In genomic region chr1:162819280-162819679, GRCm38 (mm10) we compare ENCODE assay signal across 36 mouse cellular contexts. TPM values are rescaled to one million over a fixed set of nuclear protein-coding genes. Genes with fewer than 3 reads are reported as not detected.
A peak's percentile ranks its signal among the peaks of the same experiment; 100 is the strongest.
DNase-seq lines count a peak whose midpoint lies in the region; ATAC-seq lines count a peak whose summit lies in the region.
"Had no signal": no experiment of that assay in that cellular context is flagged by ENCODE, and none has a peak within 500 bp of the region (broad histone marks: within the 10 kb centered on the region; RNA-seq: fewer than 3 reads in every experiment).

No protein-coding gene starts in this region.

- DNase-seq in frontal cortex, postnatal 25 days (ENCODE audit: low spot score in 2 of 2), result no peak
- DNase-seq in layer of hippocampus, adult 18-20 months (ENCODE audit: low spot score in 2 of 2), result peak; percentile 15 to 63
- DNase-seq in layer of hippocampus, postnatal 25 days (ENCODE audit: extremely low spot score in 1 of 2, low spot score in 1 of 2), result no peak
- peak; percentile 28 to 44 for DNase-seq in right cerebral cortex, postnatal 10 days (ENCODE audit: low spot score in 2 of 2)
- no peak for DNase-seq in right cerebral cortex, postnatal 4 days
- DNase-seq in ovary, adult 18-20 months (ENCODE audit: low spot score), result no peak
- DNase-seq: adrenal gland, adult 2 months; adrenal gland, postnatal 36 days; cerebellum, adult 2 months; cerebellum, postnatal 25 days; gastrocnemius, postnatal 10 days; heart, postnatal 14 days; kidney, adult 18-20 months; kidney, postnatal 36 days; liver, embryonic 13.5 days; lung, adult 18-20 months; lung, postnatal 4 days; right cerebral cortex, postnatal 25 days; spleen, adult 18-20 months; thymus, adult 18-20 months; thymus, postnatal 25 days had no signal

- H3K4me3 ChIP-seq in kidney, embryonic 15.5 days (replicated peaks), result no peak overlapping the region
- H3K4me3 ChIP-seq: embryonic facial prominence, embryonic 10.5 days; embryonic facial prominence, embryonic 15.5 days; left cerebral cortex, adult 2 months; limb, embryonic 10.5 days; limb, embryonic 15.5 days; liver, embryonic 13.5 days; megakaryocyte, embryonic 14.5 days; midbrain, embryonic 12.5 days; myocyte; neural tube, embryonic 12.5 days had no signal

- 94% methylated on average over 5 of the region's 5 CpGs for WGBS in kidney, embryonic 15.5 days

- no peaks in the 10 kb centered on the region for H3K9me3 ChIP-seq in kidney, embryonic 15.5 days (replicated peaks)
- H3K9me3 ChIP-seq: embryonic facial prominence, embryonic 10.5 days; embryonic facial prominence, embryonic 15.5 days; limb, embryonic 10.5 days; limb, embryonic 15.5 days; liver, embryonic 13.5 days; midbrain, embryonic 12.5 days; neural tube, embryonic 12.5 days had no signal

- H3K27ac ChIP-seq in kidney, embryonic 15.5 days, result no peak overlapping the region
- H3K27ac ChIP-seq: embryonic facial prominence, embryonic 10.5 days; embryonic facial prominence, embryonic 15.5 days; left cerebral cortex, adult 2 months; limb, embryonic 10.5 days; limb, embryonic 15.5 days; liver, embryonic 13.5 days; midbrain, embryonic 12.5 days; neural tube, embryonic 12.5 days had no signal

- H3K4me2 ChIP-seq in kidney, embryonic 15.5 days, result no peak overlapping the region
- H3K4me2 ChIP-seq: embryonic facial prominence, embryonic 15.5 days; limb, embryonic 15.5 days; liver, embryonic 13.5 days; midbrain, embryonic 12.5 days; neural tube, embryonic 12.5 days had no signal

- ATAC-seq in frontal cortex, adult (ENCODE audit: low TSS enrichment), result peak; percentile 85
- no peak for ATAC-seq in kidney, embryonic 15.5 days (replicated peaks; ENCODE audit: low FRiP score)
- ATAC-seq: activated CD4-positive, CD25-positive, alpha-beta regulatory T cell, adult 4 months; forebrain, embryonic 14.5 days; hindbrain, embryonic 16.5 days; lung, postnatal 0 days had no signal

- H3K9ac ChIP-seq in kidney, embryonic 15.5 days, result no peak overlapping the region
- H3K9ac ChIP-seq: embryonic facial prominence, embryonic 15.5 days; limb, embryonic 15.5 days; liver, embryonic 13.5 days; midbrain, embryonic 12.5 days; neural tube, embryonic 12.5 days had no signal

- H3K36me3 ChIP-seq in kidney, embryonic 15.5 days, result no peaks in the 10 kb centered on the region
- H3K36me3 ChIP-seq: embryonic facial prominence, embryonic 10.5 days; embryonic facial prominence, embryonic 15.5 days; limb, embryonic 10.5 days; limb, embryonic 15.5 days; liver, embryonic 13.5 days; midbrain, embryonic 12.5 days; neural tube, embryonic 12.5 days had no signal

- H3K27me3 ChIP-seq in kidney, embryonic 15.5 days, result no peaks in the 10 kb centered on the region
- H3K27me3 ChIP-seq: embryonic facial prominence, embryonic 15.5 days; limb, embryonic 15.5 days; liver, embryonic 13.5 days; megakaryocyte, embryonic 14.5 days; midbrain, embryonic 12.5 days; neural tube, embryonic 12.5 days had no signal

- 0 out of 2 replicates have a peak, but pooled peaks cover 4% of the 10 kb centered on the region for H3K4me1 ChIP-seq in kidney, embryonic 15.5 days
- H3K4me1 ChIP-seq: embryonic facial prominence, embryonic 15.5 days; limb, embryonic 10.5 days; limb, embryonic 15.5 days; megakaryocyte, embryonic 14.5 days; midbrain, embryonic 12.5 days; neural tube, embryonic 12.5 days had no signal

RNA-seq across cellular contexts. Expression of gene Fmo4, which starts 5.5 kb away (rescaled TPM):
- not detected for total RNA-seq in layer of hippocampus, adult 18-20 months (2021)
- total RNA-seq in layer of hippocampus, postnatal 25 days (2021), result under 1 TPM in 1 of 2 experiments, not detected in 1; 0.10 TPM
- polyA plus RNA-seq in kidney, embryonic 15.5 days (2015; fragmentation: Nextera tagmentation; extraction: Ambion mirVana), result 0.91 and 1.5 TPM in 2 replicates
- total RNA-seq: left cerebral cortex, adult 2 months had no signal
- polyA plus RNA-seq: activated CD4-positive, CD25-positive, alpha-beta regulatory T cell, adult 4 months; myocyte had no signal

RNA-seq across cellular contexts. Expression of gene Fmo1, which starts 47.1 kb away (rescaled TPM):
- 1 to 10 TPM; 7.3 to 8.6 TPM for total RNA-seq in layer of hippocampus, adult 18-20 months (2021)
- 10 to 100 TPM in 1 of 2 experiments, 1 to 10 TPM in 1; 9.9 to 15.0 TPM for total RNA-seq in layer of hippocampus, postnatal 25 days (2021)
- 41.5 and 42.2 TPM in 2 replicates for polyA plus RNA-seq in kidney, embryonic 15.5 days (2015; fragmentation: Nextera tagmentation; extraction: Ambion mirVana)

Comparison
In these comparisons a context has a peak if more than half of its experiments do, and no peak if none do; other contexts are left out.
1. DNase-seq: peak in layer of hippocampus, adult 18-20 months (2 of 2) and right cerebral cortex, postnatal 10 days (2 of 2); none in frontal cortex, postnatal 25 days (0 of 2), layer of hippocampus, postnatal 25 days (0 of 2), right cerebral cortex, postnatal 4 days (single experiment) and ovary, adult 18-20 months (single experiment).